Mouse (Mus musculus): ENCODE data around the gene Minos1. TPM values are rescaled to one million over a fixed set of nuclear protein-coding genes. Genes with fewer than 3 reads are reported as not detected.

The Minos1 gene
- polyA plus RNA-seq (2015; fragmentation: Nextera tagmentation; extraction: Ambion mirVana): 252 and 304 TPM in 2 replicates

DNA sequence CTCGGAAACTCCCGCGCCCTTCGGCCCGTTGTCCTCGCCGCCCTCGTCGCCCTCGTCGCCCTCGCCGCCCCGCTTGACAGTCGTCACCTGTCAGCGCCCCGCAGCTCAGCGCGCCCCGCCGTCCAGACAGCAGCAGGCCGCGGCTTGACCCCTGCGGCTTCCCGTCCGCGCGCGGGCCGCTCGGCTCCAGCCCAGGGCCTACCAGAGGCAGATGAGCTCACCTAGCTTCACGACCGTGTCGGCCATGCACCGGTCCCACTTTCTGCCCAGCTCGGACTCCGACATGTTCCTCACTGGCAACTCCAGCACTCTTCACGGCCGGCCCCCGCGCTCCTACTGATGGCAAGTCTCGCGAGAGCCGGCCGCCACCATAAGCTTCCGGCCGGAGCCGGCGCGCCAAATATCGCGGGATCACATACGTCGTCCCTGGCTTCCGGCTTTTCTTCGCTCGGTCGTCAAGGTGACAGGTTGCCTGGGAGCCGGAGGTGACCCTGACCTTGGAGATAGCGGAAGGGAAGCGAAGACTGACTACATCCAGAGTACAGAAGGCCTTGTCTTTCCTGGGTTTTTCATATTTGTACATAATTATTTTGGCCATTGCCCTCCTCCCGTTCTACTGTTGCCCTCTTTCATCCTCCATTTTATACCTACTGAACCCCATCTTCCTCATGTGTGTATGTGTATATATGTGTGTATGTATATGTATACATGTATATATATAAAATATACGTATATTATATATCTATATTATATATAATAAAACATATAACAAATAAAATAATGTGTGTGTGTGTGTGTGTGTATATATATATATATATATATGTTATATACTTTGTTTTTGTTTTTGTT, at the start of gene Minos1:
Minos1 (minus strand) TSS at position 413 of the 849 bp plus-strand sequence.
- no peaks in the 10 kb centered on the region for H3K27me3 ChIP-seq (ENCODE audit: control insufficient read depth, insufficient read depth, low read depth, low read length)
- H3K4me2 ChIP-seq (ENCODE audit: low read depth, low read length): peak within 1 kb of the TSS; percentile 94
- H3K9ac ChIP-seq (ENCODE audit: low read depth, low read length): peak within 1 kb of the TSS; percentile 87
- peak within 1 kb of the TSS; percentile 80 for H3K27ac ChIP-seq (ENCODE audit: low read length)
- under 1% methylated on average over 63 of the region's 63 CpGs for WGBS (ENCODE audit: insufficient replicate concordance)
- ATAC-seq (ENCODE audit: low read depth): peak; percentile 97
- peak within 1 kb of the TSS; percentile 83 for H3K4me3 ChIP-seq (ENCODE audit: low read depth, low read length)
- H3K9me3 ChIP-seq (replicated peaks; ENCODE audit: control insufficient read depth, low read length): peaks cover 3% of the 10 kb centered on the region; the same call in 1 of the 2 replicates
- no peaks in the 10 kb centered on the region; the same call in 1 of the 2 replicates for H3K36me3 ChIP-seq (ENCODE audit: control insufficient read depth, insufficient read depth)
- peaks cover 29% of the 10 kb centered on the region for H3K4me1 ChIP-seq (ENCODE audit: control insufficient read depth, low read depth, low read length)

DNA sequence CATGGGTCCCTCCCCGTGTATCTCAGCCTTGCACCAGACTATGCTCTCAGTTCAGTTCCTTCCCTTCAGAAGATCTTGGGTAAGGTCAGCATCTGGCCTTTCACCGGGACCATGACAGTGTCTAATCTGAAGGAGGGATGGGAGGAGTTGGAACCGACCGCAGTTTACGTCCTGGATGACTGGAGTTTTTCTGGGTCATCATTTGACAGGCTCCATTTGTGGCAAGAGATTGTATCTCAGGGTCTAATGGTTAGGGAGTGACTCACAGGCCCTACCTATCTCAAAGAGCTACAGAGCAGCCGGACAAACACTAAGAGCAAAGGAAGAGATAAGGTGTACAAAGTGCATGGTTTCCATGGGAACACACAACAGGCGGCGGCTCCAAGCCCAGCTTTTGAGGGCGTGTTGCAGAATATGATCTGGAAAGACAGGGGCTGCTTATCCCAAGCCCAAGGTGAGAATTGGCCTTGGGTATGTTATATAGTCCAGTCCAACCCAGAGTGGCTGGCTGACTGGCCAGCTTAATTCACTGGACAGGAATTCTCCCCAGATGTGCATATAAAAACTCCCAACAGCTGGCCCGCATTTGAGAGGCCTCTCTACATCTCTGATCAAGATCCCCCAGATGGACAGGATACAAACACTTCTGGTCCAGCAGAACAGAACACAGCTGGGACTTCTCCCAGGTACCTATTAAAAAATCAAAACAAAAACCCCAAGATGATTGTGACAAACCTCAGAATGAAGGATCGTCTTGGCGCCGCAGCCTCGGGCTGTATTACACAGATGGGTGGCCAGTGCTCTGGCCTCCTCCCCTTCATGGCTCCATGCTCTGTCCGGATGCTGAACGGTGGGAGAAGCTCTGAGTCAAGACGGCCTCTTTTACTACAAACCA, 49.1 kb upstream of the Minos1 start:
- H3K4me1 ChIP-seq (ENCODE audit: control insufficient read depth, low read depth, low read length): peaks cover 12% of the 10 kb centered on the region
- peak overlapping the region; percentile 26; the same call in 1 of the 2 replicates for H3K27ac ChIP-seq (ENCODE audit: low read length)
- H3K27me3 ChIP-seq (ENCODE audit: control insufficient read depth, insufficient read depth, low read depth, low read length): no peaks in the 10 kb centered on the region
- ATAC-seq (ENCODE audit: low read depth): peak; percentile 80
- no peak overlapping the region for H3K4me3 ChIP-seq (ENCODE audit: low read depth, low read length)
- H3K36me3 ChIP-seq (ENCODE audit: control insufficient read depth, insufficient read depth): no peaks in the 10 kb centered on the region
- peaks cover 3% of the 10 kb centered on the region for H3K9me3 ChIP-seq (replicated peaks; ENCODE audit: control insufficient read depth, low read length)
- WGBS (ENCODE audit: insufficient replicate concordance): 34% methylated on average over 17 of the region's 17 CpGs
- H3K9ac ChIP-seq (ENCODE audit: low read depth, low read length): no peak overlapping the region
- no peak overlapping the region for H3K4me2 ChIP-seq (ENCODE audit: low read depth, low read length)

- H3K9ac ChIP-seq (ENCODE audit: low read depth, low read length): no peak overlapping the region
- peaks cover 3% of the 10 kb centered on the region for H3K9me3 ChIP-seq (replicated peaks; ENCODE audit: control insufficient read depth, low read length)
- H3K27ac ChIP-seq (ENCODE audit: low read length): no peak overlapping the region
- peaks cover 12% of the 10 kb centered on the region for H3K4me1 ChIP-seq (ENCODE audit: control insufficient read depth, low read depth, low read length)
- H3K4me2 ChIP-seq (ENCODE audit: low read depth, low read length): no peak overlapping the region
- H3K27me3 ChIP-seq (ENCODE audit: control insufficient read depth, insufficient read depth, low read depth, low read length): no peaks in the 10 kb centered on the region
- whole genome bisulfite sequencing (ENCODE audit: insufficient replicate concordance): 60% methylated on average over 2 of the region's 2 CpGs
- H3K36me3 ChIP-seq (ENCODE audit: control insufficient read depth, insufficient read depth): no peaks in the 10 kb centered on the region
- no peak overlapping the region for H3K4me3 ChIP-seq (ENCODE audit: low read depth, low read length)
- ATAC-seq (ENCODE audit: low read depth): no peak
These were observed 48.3 kb upstream of the Minos1 start for GRCm38 (mm10) chr4:139179218-139179617.

DNA sequence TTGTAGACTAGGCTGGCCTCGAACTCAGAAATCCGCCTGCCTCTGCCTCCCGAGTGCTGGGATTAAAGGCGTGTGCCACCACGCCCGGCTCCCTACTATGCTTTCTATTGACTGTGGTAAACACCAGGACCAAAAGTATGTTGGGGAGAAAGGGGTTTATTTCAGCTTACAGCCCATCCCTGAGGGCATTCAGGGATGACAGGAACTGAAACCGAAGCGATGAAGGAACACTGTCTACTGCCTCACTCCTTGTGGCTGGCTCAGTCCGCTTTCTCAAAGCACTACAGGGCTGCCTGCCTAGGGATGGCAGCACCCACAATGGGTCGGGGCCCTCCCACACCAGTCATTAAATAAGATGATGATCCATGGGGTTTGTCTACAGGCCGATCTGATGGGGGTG, 47.5 kb upstream of the Minos1 start:
- H3K4me1 ChIP-seq (ENCODE audit: control insufficient read depth, low read depth, low read length): peaks cover 12% of the 10 kb centered on the region
- no peak for ATAC-seq (ENCODE audit: low read depth)
- peaks cover 3% of the 10 kb centered on the region for H3K9me3 ChIP-seq (replicated peaks; ENCODE audit: control insufficient read depth, low read length)
- H3K9ac ChIP-seq (ENCODE audit: low read depth, low read length): no peak overlapping the region
- no peaks in the 10 kb centered on the region for H3K27me3 ChIP-seq (ENCODE audit: control insufficient read depth, insufficient read depth, low read depth, low read length)
- no peak overlapping the region for H3K27ac ChIP-seq (ENCODE audit: low read length)
- H3K4me3 ChIP-seq (ENCODE audit: low read depth, low read length): no peak overlapping the region
- 89% methylated on average over 11 of the region's 11 CpGs for WGBS (ENCODE audit: insufficient replicate concordance)
- H3K36me3 ChIP-seq (ENCODE audit: control insufficient read depth, insufficient read depth): no peaks in the 10 kb centered on the region
- no peak overlapping the region for H3K4me2 ChIP-seq (ENCODE audit: low read depth, low read length)

- no peak overlapping the region for H3K27ac ChIP-seq (ENCODE audit: low read length)
- no peaks in the 10 kb centered on the region for H3K36me3 ChIP-seq (ENCODE audit: control insufficient read depth, insufficient read depth)
- H3K27me3 ChIP-seq (ENCODE audit: control insufficient read depth, insufficient read depth, low read depth, low read length): no peaks in the 10 kb centered on the region
- peaks cover 12% of the 10 kb centered on the region for H3K4me1 ChIP-seq (ENCODE audit: control insufficient read depth, low read depth, low read length)
- WGBS (ENCODE audit: insufficient replicate concordance): 81% methylated on average over 3 of the region's 3 CpGs
- peaks cover 3% of the 10 kb centered on the region for H3K9me3 ChIP-seq (replicated peaks; ENCODE audit: control insufficient read depth, low read length)
- no peak for ATAC-seq (ENCODE audit: low read depth)
- H3K4me2 ChIP-seq (ENCODE audit: low read depth, low read length): no peak overlapping the region
- H3K4me3 ChIP-seq (ENCODE audit: low read depth, low read length): no peak overlapping the region
- H3K9ac ChIP-seq (ENCODE audit: low read depth, low read length): no peak overlapping the region
These were observed 47.0 kb upstream of the Minos1 start for GRCm38 (mm10) chr4:139177921-139178320.

GRCm38 (mm10) chr4:139176023-139176422, 45.1 kb upstream of the Minos1 start:
- Histone ChIP-seq H3K4me1 (ENCODE audit: control insufficient read depth, low read depth, low read length) (peaks cover 12% of the 10 kb centered on the region), H3K4me2 (ENCODE audit: low read depth, low read length) (no peak overlapping the region), H3K36me3 (ENCODE audit: control insufficient read depth, insufficient read depth) (no peaks in the 10 kb centered on the region), H3K27me3 (ENCODE audit: control insufficient read depth, insufficient read depth, low read depth, low read length) (no peaks in the 10 kb centered on the region), H3K9me3 (replicated peaks; ENCODE audit: control insufficient read depth, low read length) (peaks cover 3% of the 10 kb centered on the region), H3K27ac (ENCODE audit: low read length) (no peak overlapping the region), H3K9ac (ENCODE audit: low read depth, low read length) (no peak overlapping the region), H3K4me3 (ENCODE audit: low read depth, low read length) (no peak overlapping the region)
- 60% methylated on average over 6 of the region's 6 CpGs for WGBS (ENCODE audit: insufficient replicate concordance)
- ATAC-seq (ENCODE audit: low read depth): no peak

- H3K4me1 ChIP-seq (ENCODE audit: control insufficient read depth, low read depth, low read length): peaks cover 10% of the 10 kb centered on the region
- no peak overlapping the region for H3K4me2 ChIP-seq (ENCODE audit: low read depth, low read length)
- no peak for ATAC-seq (ENCODE audit: low read depth)
- no peak overlapping the region for H3K4me3 ChIP-seq (ENCODE audit: low read depth, low read length)
- H3K27me3 ChIP-seq (ENCODE audit: control insufficient read depth, insufficient read depth, low read depth, low read length): no peaks in the 10 kb centered on the region
- 54% methylated on average over 20 of the region's 20 CpGs for WGBS (ENCODE audit: insufficient replicate concordance)
- H3K9ac ChIP-seq (ENCODE audit: low read depth, low read length): no peak overlapping the region
- H3K36me3 ChIP-seq (ENCODE audit: control insufficient read depth, insufficient read depth): no peaks in the 10 kb centered on the region
- H3K27ac ChIP-seq (ENCODE audit: low read length): no peak overlapping the region
- peaks cover 3% of the 10 kb centered on the region for H3K9me3 ChIP-seq (replicated peaks; ENCODE audit: control insufficient read depth, low read length)
These were observed 44.4 kb upstream of the Minos1 start for GRCm38 (mm10) chr4:139175061-139175971.

DNA sequence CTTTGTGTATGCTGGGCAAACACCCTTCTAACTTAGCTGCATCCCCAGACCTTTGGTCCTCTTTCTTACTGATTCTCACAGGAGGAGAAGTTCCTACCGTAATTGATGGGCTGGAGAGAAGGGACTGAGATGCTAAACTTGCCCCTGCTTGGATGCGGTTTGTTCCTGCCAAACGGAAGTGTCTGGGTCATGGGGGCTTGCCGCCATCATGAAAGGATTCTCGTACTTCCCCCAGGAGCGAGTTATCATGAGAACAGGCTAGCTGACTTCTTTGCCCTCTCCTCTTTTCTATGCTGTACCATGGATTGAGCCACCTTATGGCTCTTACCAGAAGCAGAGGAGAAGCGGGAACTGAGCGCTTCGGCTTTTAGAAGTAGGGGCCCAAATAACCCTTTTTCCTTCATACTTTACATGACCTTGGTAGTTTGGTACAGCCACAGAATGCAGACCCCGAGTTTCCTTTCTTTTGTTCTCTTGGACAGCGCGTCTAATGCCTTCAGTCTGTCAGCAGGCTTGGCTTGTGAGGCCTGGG, 38.9 kb upstream of the Minos1 start:
- ATAC-seq (ENCODE audit: low read depth): no peak
- Histone ChIP-seq H3K27me3 (ENCODE audit: control insufficient read depth, insufficient read depth, low read depth, low read length) (no peaks in the 10 kb centered on the region), H3K36me3 (ENCODE audit: control insufficient read depth, insufficient read depth) (no peaks in the 10 kb centered on the region), H3K9ac (ENCODE audit: low read depth, low read length) (no peak overlapping the region), H3K9me3 (replicated peaks; ENCODE audit: control insufficient read depth, low read length) (no peaks in the 10 kb centered on the region), H3K4me1 (ENCODE audit: control insufficient read depth, low read depth, low read length) (no peaks in the 10 kb centered on the region), H3K4me2 (ENCODE audit: low read depth, low read length) (no peak overlapping the region), H3K27ac (ENCODE audit: low read length) (no peak overlapping the region), H3K4me3 (ENCODE audit: low read depth, low read length) (no peak overlapping the region)
- 72% methylated on average over 12 of the region's 12 CpGs for WGBS (ENCODE audit: insufficient replicate concordance)
